Mouse (Mus musculus): ENCODE data around the gene Adap2. TPM values are rescaled to one million over a fixed set of nuclear protein-coding genes. Genes with fewer than 3 reads are reported as not detected.

Adap2 gene
- total RNA-seq (2012; rRNA removed) = not detected in 2 replicates
- 0.12 TPM in 1 of 2 replicates, not detected in the other for total RNA-seq (2014; rRNA removed)
- 0.49 and 0.86 TPM in 2 replicates for polyA plus RNA-seq (2012; ENCODE audit: insufficient read length, low read depth)

DNA sequence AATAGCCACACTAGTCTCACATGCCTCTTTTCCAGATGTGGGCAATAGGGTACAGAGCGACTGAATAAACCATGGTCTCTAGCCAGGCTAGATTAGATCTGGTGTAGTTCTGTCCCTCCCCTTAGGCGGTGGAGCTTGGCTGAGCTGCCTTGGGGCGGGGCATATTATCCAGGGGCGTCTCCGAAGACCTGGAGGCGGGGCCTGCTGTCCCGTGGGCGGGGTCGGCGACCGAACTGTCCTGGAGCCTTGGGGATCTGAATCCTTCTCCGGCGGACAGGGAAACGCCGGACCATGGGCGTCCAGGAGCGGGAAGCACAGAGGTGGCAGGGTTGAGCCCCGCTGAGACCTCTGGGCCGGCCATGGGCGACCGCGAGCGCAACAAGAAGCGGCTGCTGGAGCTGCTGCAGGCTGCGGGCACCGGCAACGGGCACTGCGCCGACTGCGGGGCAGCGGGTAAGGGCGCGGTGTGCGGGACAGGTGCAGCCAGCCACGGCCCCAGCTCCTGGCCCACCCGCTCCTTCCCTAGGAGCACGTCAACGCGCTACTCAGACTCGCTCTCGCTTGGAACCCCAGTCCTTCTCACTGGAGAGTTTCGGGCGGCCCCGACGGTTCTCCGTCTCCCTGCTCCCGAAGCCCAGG lies at the start of gene Adap2:
Adap2 (plus strand) TSS at position 249 of the 639 bp plus-strand sequence.
- Histone ChIP-seq H3K4me3 (replicated peaks in 1 of 3; ENCODE audit: low read depth in 2 of 3, low read length in 2 of 3, poor library complexity in 1 of 3) (no peak within 1 kb of the TSS), H3K27ac (ENCODE audit: insufficient read depth, low read depth) (no peak within 1 kb of the TSS), H3K4me2 (ENCODE audit: insufficient read depth, low read depth, poor library complexity, severe bottlenecking) (no peak within 1 kb of the TSS), H3K4me1 (ENCODE audit: control insufficient read depth in 1 of 2, insufficient read depth in 2 of 2) (peaks cover 6 to 26% of the 10 kb centered on the region in 2 experiments), H3K79me2 (replicated peaks; ENCODE audit: control insufficient read depth, extremely low read depth, insufficient read depth, poor library complexity, severe bottlenecking) (no peaks in the 10 kb centered on the region), H3K27me3 (replicated peaks) (no peaks in the 10 kb centered on the region), H3K36me3 (replicated peaks in 1 of 2; ENCODE audit: control insufficient read depth in 1 of 2, insufficient read depth in 1 of 2, low read length in 1 of 2) (no peaks in the 10 kb centered on the region), H3K9ac (ENCODE audit: insufficient read depth, low read depth) (no peak within 1 kb of the TSS), H3K9me3 (replicated peaks; ENCODE audit: low read length) (peaks cover 12% of the 10 kb centered on the region)
- in situ Hi-C loops (cut with MboI; ENCODE audit: low pct_ligation_motif_present, low pct_unique_long_range_greater_than_20kb, low sequenced_read_pairs) (no loop called here), dilution Hi-C loops (cut with MboI; ENCODE audit: extremely low pct_ligation_motif_present, extremely low pct_unique_long_range_greater_than_20kb, low sequenced_read_pairs) (no loop called here)
- no peak for TF ChIP-seq KAT2A (IDR thresholded peaks at IDR 0.05; ENCODE audit: insufficient replicate concordance, low read length)
- no peak for DNase-seq (ENCODE audit: extremely low read depth)

GRCm38 (mm10) chr11:80104407-80104806 lies 49.5 kb upstream of the Adap2 start:
- in situ Hi-C loops (cut with MboI; ENCODE audit: low pct_ligation_motif_present, low pct_unique_long_range_greater_than_20kb, low sequenced_read_pairs) (no loop called here), dilution Hi-C loops (cut with MboI; ENCODE audit: extremely low pct_ligation_motif_present, extremely low pct_unique_long_range_greater_than_20kb, low sequenced_read_pairs) (no loop called here)
- Histone ChIP-seq H3K79me2 (replicated peaks; ENCODE audit: control insufficient read depth, extremely low read depth, insufficient read depth, poor library complexity, severe bottlenecking) (peaks cover 5% of the 10 kb centered on the region), H3K4me3 (replicated peaks in 1 of 3; ENCODE audit: low read depth in 2 of 3, low read length in 2 of 3, poor library complexity in 1 of 3) (no peak overlapping the region), H3K9me3 (replicated peaks; ENCODE audit: low read length) (no peaks in the 10 kb centered on the region), H3K4me2 (ENCODE audit: insufficient read depth, low read depth, poor library complexity, severe bottlenecking) (no peak overlapping the region), H3K36me3 (replicated peaks in 1 of 2; ENCODE audit: control insufficient read depth in 1 of 2, insufficient read depth in 1 of 2, low read length in 1 of 2) (peaks cover 54 to 86% of the 10 kb centered on the region in 2 experiments), H3K4me1 (ENCODE audit: control insufficient read depth in 1 of 2, insufficient read depth in 2 of 2) (no peaks in the 10 kb centered on the region), H3K27me3 (replicated peaks) (no peaks in the 10 kb centered on the region), H3K27ac (ENCODE audit: insufficient read depth, low read depth) (no peak overlapping the region), H3K9ac (ENCODE audit: insufficient read depth, low read depth) (no peak overlapping the region)
- DNase-seq (ENCODE audit: extremely low read depth) = no peak
- TF ChIP-seq ZKSCAN1 (IDR thresholded peaks at IDR 0.05; ENCODE audit: borderline replicate concordance, low read depth, low read length) (no peak), USF2 (conservative IDR thresholded peaks at IDR 0.05; ENCODE audit: low read depth, low read length) (no peak), E2F4 (IDR thresholded peaks at IDR 0.05; ENCODE audit: insufficient replicate concordance, low read depth, low read length) (no peak), UBTF (IDR thresholded peaks at IDR 0.05; ENCODE audit: low read depth, low read length) (no peak), CTCF (conservative IDR thresholded peaks at IDR 0.05 in 1 of 2, IDR thresholded peaks at IDR 0.05 in 1 of 2; ENCODE audit: low read depth in 2 of 2, low read length in 2 of 2) (no peak), MEF2A (IDR thresholded peaks at IDR 0.05; ENCODE audit: borderline replicate concordance, low read depth, low read length) (no peak), EP300 (IDR thresholded peaks at IDR 0.05; ENCODE audit: low read length) (no peak), CHD1 (IDR thresholded peaks at IDR 0.05; ENCODE audit: low read depth, low read length) (no peak), MAX (IDR thresholded peaks at IDR 0.05; ENCODE audit: low read length) (no peak), ZNF384 (IDR thresholded peaks at IDR 0.05; ENCODE audit: low read depth, low read length) (no peak), ELF1 (IDR thresholded peaks at IDR 0.05; ENCODE audit: low read depth, low read length) (no peak), RAD21 (IDR thresholded peaks at IDR 0.05; ENCODE audit: low read depth, low read length) (no peak)

- no peaks in the 10 kb centered on the region for H3K9me3 ChIP-seq (replicated peaks; ENCODE audit: low read length)
- in situ Hi-C loops (cut with MboI; ENCODE audit: low pct_ligation_motif_present, low pct_unique_long_range_greater_than_20kb, low sequenced_read_pairs) (no loop called here), dilution Hi-C loops (cut with MboI; ENCODE audit: extremely low pct_ligation_motif_present, extremely low pct_unique_long_range_greater_than_20kb, low sequenced_read_pairs) (no loop called here)
- no peaks in the 10 kb centered on the region for H3K27me3 ChIP-seq (replicated peaks)
- H3K79me2 ChIP-seq (replicated peaks; ENCODE audit: control insufficient read depth, extremely low read depth, insufficient read depth, poor library complexity, severe bottlenecking) = no peaks in the 10 kb centered on the region
- no peak overlapping the region for H3K4me2 ChIP-seq (ENCODE audit: insufficient read depth, low read depth, poor library complexity, severe bottlenecking)
- no peak overlapping the region for H3K4me3 ChIP-seq (replicated peaks in 1 of 3; ENCODE audit: low read depth in 2 of 3, low read length in 2 of 3, poor library complexity in 1 of 3)
- no peak overlapping the region for H3K27ac ChIP-seq (ENCODE audit: insufficient read depth, low read depth)
- no peak for DNase-seq (ENCODE audit: extremely low read depth)
- H3K4me1 ChIP-seq (ENCODE audit: control insufficient read depth in 1 of 2, insufficient read depth in 2 of 2) = no peaks in the 10 kb centered on the region
- TF ChIP-seq MAFK (IDR thresholded peaks at IDR 0.05; ENCODE audit: insufficient replicate concordance, low read length) (no peak), EP300 (IDR thresholded peaks at IDR 0.05; ENCODE audit: low read length) (no peak), NELFE (IDR thresholded peaks at IDR 0.05; ENCODE audit: low read depth, low read length) (no peak), RAD21 (IDR thresholded peaks at IDR 0.05; ENCODE audit: low read depth, low read length) (no peak), SIN3A (IDR thresholded peaks at IDR 0.05; ENCODE audit: low read length) (no peak), PAX5 (IDR thresholded peaks at IDR 0.05; ENCODE audit: low read length) (no peak), UBTF (IDR thresholded peaks at IDR 0.05; ENCODE audit: low read depth, low read length) (no peak), ELF1 (IDR thresholded peaks at IDR 0.05; ENCODE audit: low read depth, low read length) (no peak), ZC3H11A (IDR thresholded peaks at IDR 0.05; ENCODE audit: low read depth, low read length) (no peak), MYC (IDR thresholded peaks at IDR 0.05; ENCODE audit: low read depth, low read length) (no peak), GABPA (IDR thresholded peaks at IDR 0.05; ENCODE audit: insufficient replicate concordance, low read depth, low read length) (no peak), MAX (IDR thresholded peaks at IDR 0.05; ENCODE audit: low read length) (no peak), CTCF (conservative IDR thresholded peaks at IDR 0.05 in 1 of 2, IDR thresholded peaks at IDR 0.05 in 1 of 2; ENCODE audit: low read depth in 2 of 2, low read length in 2 of 2) (no peak), ZKSCAN1 (IDR thresholded peaks at IDR 0.05; ENCODE audit: borderline replicate concordance, low read depth, low read length) (no peak), MXI1 (IDR thresholded peaks at IDR 0.05; ENCODE audit: low read depth, low read length) (no peak), MEF2A (IDR thresholded peaks at IDR 0.05; ENCODE audit: borderline replicate concordance, low read depth, low read length) (no peak), TBP (conservative IDR thresholded peaks at IDR 0.05; ENCODE audit: low read depth, low read length) (no peak)
- H3K9ac ChIP-seq (ENCODE audit: insufficient read depth, low read depth) = no peak overlapping the region
- H3K36me3 ChIP-seq (replicated peaks in 1 of 2; ENCODE audit: control insufficient read depth in 1 of 2, insufficient read depth in 1 of 2, low read length in 1 of 2) = peaks cover 68 to 89% of the 10 kb centered on the region in 2 experiments
Observed at GRCm38 (mm10) chr11:80116411-80116810, 37.5 kb upstream of the Adap2 start.

Data from CH12.LX (cell line).